Mouse (Mus musculus): ENCODE measurements around the gene Lrrc27.

DNA sequence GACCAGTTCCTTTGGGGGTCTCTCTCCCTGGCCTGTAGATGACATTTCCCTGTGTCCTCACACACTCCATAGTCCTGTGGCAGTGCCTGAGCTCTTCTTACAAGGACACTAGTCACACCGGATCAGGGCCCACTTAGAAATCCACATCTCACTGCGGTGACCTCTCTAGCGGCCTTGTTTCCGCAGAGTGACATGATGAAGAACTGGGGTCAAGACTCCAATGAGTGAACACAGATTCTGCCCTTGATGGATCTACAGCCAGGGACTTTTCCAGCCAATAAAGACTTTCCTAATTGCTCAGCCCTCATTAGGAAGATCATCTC lies 4.1 kb upstream of the Lrrc27 start:
- TF ChIP-seq POLR2A (IDR thresholded peaks at IDR 0.05; ENCODE audit: borderline replicate concordance, extremely low read depth, insufficient read depth, insufficient read length, poor library complexity, severe bottlenecking): no peak
- TF ChIP-seq CTCF (IDR thresholded peaks at IDR 0.05; ENCODE audit: borderline replicate concordance, extremely low read depth, insufficient read depth, insufficient read length): no peak
